Mouse (Mus musculus) CD4-positive helper T cell, adult 2 months (primary cell): ENCODE measurements around the gene Dapl1.

Experiments used
- DNase-seq: peaks from one replicate; pipeline ENCODE4 v3.0.0-alpha.2; 2012; ENCODE audit warnings: low read depth, missing footprints, low spot score

The Dapl1 gene

DNA sequence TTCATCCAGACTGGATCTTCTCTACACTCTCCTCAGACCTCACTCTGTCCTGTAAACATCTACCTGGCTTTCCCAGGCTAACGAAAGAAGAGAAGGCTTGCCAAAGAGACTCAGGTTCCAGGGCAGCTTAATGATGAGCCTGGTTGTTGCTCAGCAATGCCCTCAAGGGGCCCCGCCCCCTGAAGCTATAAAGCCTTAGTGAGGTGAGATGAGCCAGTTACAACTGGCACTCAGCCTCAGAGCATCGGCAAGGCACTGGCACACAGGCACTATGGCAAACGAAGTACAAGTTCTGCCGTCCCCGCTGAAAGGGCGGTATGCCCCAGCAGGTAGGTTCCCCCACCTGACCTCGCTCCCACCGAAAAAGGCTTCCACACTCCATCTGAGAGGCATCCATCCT, at the start of gene Dapl1:
Gene Dapl1 (plus strand): TSS at position 216 of the 400 bp plus-strand sequence.
- peak; percentile 28 for DNase-seq

DNA sequence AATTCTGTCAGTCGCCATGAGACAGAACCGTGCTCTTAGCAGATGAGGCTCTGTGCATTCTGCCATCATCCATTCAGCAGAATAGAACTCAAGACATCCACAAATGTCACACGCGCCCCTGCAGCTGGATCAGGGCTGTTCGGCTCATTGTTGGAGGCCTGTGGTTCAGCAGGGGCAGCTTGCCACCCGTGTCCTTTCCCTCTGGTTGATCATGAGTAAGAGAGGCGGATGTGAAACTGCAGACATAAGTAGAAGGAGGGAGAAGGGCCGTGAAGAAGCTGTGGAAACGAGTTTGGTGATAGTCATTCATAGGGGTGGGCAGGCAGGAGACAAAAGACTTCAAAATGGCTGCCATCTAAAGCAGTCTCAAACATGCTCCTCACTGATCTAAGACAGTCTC, 49.6 kb upstream of the Dapl1 start:
- no peak for DNase-seq

DNA sequence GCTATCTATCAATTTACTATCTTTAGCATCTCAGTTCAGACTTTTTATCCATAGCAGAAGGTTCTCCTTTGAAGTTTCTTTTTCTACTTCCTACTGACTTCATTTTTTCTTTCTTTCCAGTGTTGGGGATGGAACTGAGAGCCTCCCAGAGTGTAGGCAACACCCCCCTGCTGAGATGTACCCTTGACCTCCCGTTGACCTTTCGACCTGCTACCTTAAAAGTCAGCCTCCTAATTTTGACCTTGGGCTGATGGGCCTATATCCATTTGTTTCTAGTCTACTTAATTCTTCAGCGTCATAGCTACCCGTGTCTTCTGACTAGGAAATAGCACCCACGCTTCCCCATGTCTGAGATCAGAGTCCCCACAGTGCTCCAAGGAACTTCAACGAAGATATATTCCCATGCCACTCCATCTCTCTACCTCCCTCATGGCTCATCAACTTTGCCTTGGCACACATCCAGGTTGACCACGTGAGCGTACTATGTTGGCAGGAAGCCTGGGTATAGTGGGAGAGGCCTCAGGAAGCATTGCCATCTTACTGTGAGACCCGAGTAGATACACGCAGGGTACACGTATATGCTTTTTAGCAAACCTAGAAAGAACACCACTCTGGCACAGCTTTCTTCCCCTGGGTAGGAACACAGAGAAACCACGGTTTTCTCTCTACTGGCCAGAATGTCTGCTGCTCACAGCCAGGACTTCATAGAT, 46.6 kb upstream of the Dapl1 start:
- peak; percentile 41 for DNase-seq

DNA sequence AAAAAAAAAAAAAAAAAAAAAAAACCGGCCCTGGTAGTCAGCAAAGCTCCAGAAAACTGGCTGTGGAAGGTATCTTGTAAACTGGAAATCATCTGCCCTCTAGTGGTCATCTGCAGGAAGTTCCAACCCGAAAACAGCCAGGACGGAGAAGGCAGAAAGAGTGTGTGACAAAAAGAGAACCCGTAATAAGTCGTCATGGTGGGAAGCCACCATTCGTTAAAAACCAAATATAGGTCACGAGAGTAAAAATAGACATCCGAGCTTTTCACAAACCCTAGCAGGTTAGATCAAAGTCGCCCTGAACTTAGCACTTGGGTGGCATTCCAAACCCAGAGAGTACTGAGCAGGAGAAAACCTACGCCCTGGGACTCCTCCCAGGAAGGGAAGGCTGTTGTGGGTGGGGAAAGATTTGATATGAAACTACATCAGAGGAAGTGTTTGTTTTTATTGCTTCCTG, 45.9 kb upstream of the Dapl1 start:
- peak; percentile 81 for DNase-seq

DNA sequence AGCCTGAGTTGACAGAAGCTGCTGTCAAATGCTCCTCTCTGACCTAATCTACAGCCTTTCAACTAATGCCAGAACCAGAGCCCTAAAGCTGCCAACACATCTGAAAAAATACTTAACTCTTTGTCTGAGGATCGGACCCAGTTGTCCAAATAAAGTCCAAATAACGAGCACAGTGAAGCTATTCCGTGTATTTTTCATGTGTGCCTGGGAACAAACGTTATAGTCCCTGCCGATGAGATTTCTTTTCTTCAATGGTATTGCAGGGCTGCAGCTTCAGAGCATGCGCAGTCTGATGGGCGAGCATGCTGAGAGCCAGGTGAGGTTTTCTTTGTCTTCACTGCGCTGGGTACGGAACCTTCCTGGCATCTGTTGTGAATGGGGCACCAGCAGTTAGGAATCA, 44.6 kb upstream of the Dapl1 start:
- no peak for DNase-seq

DNA sequence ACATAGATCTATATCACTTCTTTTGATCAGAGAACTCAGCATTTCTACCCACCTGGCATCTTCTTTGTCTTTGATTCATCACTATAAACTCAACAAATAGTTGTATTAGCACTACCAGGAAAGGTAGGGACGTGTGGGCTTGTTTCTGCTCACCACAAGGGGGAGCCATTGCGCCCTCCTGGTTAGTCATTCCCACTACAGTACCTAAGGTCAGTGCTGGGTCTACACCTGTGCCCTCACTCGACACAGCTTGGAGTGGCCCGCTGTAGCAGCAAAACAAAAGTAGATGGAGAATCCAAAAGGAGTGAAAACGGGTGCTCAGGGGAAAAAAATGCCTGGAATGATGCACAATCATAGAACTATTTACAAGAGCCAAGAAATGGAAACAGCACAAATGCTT, 44.0 kb upstream of the Dapl1 start:
- peak; percentile 63 for DNase-seq

DNA sequence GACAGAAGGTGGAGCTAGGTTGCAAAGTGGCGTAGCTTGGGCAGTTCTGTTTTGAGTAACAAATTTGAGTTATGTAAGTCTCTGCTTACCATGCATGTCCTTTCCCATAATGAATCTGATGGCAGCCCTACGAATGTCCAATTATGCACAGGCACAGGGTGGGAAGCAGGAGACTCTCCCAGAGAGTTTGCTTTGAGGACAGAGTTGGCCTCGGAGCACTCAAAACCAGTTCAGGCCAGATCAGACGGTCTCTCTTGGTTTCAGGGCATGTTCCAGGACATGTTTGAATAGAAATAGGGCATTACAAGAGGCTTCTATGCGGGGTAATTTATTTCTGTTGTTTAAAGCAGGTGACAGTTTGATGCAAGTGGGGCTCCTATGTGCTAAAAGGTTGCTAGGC, 42.8 kb upstream of the Dapl1 start:
- no peak for DNase-seq

DNA sequence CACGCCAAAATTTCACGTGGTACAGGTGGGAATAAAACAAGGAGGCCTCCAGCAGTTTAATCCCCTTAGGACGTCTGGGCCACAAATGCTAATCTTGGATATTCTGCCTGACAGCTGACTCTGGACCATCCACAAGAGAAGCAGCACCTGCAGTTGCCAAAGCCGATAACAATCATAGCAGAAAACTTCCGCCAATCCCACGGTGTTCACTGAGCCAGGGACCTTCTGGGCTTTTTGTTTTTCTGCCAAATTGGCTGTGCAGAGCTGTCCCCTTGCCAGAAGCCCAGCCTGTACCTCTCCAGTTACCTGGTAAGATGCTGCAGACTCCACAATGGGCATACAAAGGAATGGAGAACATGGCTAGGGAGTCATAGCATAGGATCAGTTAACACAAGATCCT, 37.8 kb upstream of the Dapl1 start:
- no peak for DNase-seq

DNA sequence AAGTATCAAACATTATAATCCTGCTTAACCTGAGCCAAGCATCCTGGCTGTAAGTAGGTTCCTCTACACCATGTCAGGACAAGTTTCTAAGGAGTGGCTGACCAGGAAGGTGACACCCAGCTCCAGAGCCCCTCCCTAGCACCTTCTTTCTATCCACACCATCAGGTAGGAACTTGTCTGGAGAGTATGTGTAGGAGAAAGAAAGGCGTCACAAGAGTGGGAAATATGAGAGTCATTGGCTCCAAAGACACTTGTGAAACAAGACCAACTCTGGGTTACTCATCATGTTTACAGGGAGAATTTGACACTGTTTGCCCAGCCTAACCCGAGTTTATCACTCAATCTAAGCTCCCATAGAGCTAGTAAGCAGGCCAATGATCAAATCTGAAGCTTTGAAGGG, 36.7 kb upstream of the Dapl1 start:
- DNase-seq = no peak

DNA sequence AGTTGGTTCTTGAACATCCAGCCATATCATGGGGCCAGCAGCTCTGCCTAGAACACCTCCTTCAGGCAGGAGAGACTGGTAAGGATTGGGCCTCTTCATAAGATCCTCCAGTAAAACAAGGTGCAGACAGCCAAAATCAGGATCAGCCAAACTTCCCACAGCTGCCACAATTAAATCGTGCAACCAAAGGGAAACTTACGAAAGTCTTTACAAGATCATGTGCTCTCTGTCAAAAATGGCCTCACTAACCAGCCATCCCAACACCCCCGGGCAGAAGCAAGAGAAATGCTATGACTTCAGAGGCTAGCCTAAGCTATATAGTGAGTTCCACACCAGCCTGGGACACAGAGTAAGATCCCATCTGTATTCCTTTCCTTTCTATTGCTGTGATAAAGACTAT, 35.9 kb upstream of the Dapl1 start:
- no peak for DNase-seq

DNA sequence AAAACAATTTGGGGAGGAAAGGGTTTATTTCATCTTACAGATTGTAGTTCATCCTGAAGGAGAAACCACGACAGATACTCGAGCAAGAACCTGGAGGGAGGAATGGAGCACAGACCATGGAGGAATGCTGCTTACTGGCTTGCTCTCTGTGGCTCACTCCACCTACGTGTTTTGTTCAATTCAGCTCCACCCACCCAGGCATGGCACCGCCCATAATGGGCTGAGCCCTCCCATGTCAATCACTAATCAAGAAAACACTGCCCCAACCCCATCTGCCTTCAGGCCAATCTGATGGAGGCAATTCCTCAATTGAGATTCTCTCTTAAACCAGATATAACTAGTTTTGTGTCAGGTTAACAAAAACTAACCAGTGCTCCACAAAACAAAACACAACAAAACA, 35.5 kb upstream of the Dapl1 start:
- no peak for DNase-seq

DNA sequence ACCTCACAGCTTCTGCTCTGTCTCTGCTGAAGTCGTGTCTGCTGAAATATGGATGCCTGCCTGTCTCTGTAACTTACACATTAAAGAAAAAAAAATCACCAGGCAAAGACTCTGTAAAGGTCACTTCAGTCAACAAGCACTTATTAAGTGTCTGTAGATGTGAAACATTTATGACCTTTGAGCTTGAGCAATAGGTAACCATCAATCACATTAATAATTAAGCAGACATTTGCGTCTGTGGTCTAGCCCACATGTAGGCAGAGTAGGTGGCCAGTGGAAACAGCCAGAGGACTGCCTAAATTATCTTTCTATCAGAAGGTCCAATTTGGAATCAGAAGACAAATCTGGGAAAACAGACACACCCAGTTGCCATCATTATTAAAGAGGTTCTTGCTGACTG, 32.8 kb upstream of the Dapl1 start:
- DNase-seq = no peak

DNA sequence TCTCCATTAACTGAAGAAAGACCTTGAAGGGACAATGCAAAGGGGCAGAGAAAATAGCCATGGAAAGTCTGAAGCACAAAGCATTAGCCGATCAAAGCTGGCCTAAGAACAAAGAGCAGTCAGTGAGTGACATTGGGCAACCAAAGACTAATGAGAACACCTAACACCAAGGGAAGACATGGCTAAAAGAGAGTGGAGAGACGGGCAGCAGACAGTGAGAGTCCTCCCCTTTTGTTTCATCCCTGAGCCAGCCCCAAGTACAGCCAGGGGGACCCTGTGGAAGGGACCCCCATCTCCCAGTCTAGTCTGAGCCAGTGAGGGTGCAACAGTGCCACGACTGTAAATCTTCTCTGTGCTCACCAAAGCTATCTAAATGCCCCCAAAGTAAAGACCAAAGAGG, 32.4 kb upstream of the Dapl1 start:
- DNase-seq = no peak

DNA sequence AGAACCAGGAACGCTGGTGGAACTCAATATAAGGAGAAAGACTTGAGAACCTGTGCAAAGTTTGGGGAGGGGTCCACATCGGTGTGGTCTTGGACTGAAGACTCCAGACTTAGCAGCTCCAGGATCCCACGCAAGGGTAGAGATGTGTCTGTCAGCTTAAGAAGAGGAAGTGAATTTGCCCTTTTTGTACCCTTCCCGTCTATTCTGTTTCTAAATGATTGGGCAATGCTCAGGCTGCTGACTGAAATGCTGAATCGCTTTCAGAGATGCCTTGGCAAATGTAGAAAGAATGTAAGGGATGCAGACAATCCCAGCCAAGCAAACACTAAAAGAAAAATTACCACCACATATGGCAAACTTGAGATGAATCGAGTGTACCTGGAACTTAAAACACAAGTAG, 22.4 kb upstream of the Dapl1 start:
- DNase-seq = no peak

DNA sequence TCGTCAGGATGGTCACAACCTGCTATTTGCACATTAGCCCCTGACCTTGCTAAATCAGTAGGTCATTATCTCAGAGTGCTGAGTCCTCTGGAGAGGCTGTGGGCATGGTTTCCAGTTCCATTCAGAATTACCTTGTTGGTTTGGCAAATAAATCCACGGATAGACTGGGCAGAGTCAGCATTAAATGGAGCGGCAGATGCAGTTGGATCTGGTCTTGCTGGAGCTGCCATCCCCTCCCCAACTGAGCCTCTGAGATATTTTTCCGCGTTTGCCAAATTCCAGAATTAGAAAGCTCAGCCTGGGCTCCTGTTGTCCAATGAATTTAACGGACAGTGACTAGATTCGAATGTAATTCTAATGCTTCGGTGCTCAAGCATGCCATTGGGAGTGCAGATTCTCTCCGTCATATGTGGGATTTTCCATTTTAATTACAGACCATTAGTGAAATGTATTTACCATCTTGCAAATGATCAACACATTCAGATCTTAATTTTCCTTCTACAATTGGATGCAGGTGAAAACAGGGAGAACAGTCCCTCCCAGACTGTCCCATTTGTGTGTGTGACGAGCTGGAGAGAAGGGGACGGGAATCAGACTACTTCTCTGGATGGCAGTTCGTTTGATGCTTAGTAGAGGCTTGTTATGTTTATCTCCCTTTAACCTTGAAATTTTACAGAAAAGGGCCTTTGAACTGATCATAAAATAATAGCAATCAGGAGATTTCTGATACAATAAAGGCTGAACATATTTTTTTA, 20.8 kb upstream of the Dapl1 start:
- no peak for DNase-seq

DNA sequence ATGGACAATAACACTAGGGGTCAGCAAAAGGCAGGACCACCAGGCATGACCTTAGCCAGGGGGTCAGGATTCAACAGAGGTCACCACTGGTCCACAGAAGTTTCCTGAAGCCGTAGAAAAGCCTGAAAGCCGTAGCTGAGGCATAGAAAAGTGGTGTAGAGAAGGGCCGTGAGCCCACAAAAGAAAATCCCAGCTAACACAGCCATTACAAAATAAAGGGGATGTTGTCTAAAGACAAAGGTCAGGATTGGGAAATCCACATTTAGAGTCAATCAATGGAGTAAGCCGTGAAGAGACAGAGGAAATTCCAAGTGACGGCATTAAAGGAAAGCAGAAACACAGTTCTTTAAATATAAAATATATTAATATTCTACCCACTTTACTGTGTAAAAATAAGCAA, 18.8 kb upstream of the Dapl1 start:
- no peak for DNase-seq

DNA sequence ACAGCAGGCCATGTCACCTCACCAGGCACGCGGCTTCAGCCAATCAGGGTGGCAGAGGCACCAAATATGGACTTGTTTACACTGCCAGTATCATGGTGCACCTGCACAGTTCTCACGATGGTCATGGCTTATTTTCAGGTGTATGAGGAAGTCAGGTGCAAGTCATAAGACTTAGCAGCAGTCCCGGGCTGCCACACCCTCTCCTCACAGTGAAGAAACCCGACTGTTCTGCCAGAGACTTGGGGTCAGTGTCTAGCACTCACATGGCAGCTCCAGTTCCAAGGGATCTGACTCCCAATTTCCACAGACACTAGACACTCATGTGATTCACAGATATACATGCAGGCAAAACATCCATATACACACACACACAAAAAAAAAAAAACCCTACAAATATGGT, 18.1 kb upstream of the Dapl1 start:
- no peak for DNase-seq

DNA sequence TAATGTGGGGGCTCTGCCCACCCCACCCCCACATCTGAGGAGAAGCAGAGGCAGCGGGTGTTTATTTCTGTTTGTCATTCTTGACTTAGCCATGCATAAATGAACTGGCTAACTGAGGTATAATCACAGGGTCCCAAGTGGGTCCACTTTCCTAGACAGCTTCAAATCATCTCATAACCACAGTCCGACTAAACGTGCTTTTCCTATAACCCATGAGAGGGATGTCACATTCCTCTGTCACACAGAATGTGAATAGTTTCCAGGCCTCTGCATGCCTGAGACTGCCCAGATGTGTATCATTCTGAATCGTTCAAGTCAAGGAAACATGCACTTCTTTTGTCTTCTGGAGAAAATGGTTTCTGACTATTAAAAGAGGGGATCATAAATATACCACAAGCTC, 17.4 kb upstream of the Dapl1 start:
- no peak for DNase-seq

DNA sequence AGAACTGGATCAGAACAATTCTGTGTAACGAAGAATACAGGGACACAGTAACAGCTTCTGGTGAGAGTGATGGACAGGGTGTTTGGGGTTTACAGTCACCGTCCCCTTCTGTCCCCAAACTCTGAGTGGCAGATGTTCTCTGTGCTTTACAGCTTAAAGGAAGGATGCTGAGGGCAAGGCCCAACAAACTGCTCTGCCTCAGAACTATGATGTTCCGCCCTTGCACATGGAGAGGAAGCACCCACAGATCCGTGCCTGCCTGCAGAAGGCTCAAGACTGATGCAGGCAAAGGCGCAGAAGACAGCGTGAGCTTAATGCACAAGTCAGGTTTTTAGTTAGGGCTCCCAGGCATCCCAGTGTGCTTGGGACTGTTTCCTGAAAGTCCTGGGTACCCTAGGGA, 16.5 kb upstream of the Dapl1 start:
- DNase-seq = peak; percentile 51

DNA sequence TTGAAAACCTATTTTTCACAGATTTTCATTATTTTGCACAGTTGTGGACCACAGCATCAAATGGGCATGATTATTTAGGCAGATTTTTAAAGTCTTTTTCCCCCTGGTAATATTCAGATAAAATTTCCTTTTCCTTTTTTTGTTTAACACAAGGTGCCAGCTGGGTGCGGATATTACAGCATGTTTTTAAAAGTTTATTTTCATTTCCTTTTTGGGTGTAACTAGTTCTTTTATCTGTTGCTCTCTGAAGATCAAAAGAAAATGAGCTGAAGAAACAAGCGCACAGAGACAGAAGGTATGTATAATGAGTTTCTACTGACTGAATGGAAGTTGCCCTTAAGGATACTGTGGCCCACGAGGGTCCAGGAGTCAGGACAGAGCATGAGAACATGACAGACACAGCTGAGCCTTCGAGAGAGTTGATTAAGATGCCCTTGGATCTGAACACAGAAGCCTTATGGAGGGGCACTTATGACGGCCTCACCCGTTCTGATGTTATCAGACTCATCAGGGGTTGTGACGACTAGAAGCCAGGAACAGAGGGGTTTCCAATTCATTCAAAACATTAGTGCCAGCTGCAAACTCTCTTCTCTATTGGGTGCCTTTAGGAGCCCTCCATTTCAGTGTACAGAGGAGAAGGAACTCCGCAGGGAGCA, 14.7 kb upstream of the Dapl1 start:
- DNase-seq = peak; percentile 82

DNA sequence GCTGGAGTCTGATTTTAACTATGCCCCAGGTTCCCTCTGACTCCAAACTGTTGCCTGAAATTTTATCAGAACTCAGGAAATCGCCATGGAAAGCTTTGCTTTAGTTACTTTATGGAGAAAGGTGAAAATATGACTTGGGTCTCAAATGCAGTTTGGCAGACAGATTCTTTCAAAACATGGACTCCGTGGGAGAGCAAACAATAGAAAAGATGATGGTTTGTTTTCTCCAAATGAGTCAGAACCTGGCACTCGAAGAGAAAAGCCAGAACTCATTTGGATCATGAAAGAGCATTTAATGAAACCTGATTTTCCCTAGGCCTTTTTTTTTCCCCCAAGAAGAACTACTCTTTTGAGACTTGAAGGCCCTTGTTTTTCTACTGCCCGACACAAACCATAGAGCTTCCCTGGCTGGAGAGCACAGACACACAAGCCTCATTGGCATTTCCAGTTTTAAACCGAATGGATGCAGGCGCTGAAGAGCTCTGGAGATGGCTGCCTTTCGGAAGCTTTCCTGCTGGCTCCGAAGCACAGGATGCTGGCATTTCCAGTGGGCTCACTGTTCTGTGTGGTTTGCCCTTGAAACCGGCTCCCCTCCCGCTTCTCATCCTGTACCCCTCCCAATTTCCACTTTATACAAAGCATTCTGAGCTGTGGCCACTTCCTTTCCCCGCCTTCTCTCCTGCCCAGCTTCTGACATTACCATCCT, 14.0 kb upstream of the Dapl1 start:
- DNase-seq = peak; percentile 64
